Mouse (Mus musculus) Patski (cell line): ENCODE results near the gene Cdk5rap3. TPM values are rescaled to one million over a fixed set of nuclear protein-coding genes. Genes with fewer than 3 reads are reported as not detected.
A peak's percentile ranks its signal among the peaks of the same experiment; 100 is the strongest.

Source experiments
- ATAC-seq: fragments of 100-300 bp; one replicate; pipeline ENCODE4 v1.8.0; 2021
- CTCF ChIA-PET: fragments of 350-600 bp; sonication (Branson Sonifier 250); formaldehyde crosslinking; loops from one replicate; lab custom pipeline; 2022; ENCODE audit warnings: inconsistent platforms; lab: Charles Lee
- POLR2A ChIA-PET: fragments of 350-600 bp; sonication (Branson Sonifier 250); formaldehyde crosslinking; loops from one replicate; lab custom pipeline; 2022; ENCODE audit warnings: antibody characterized with exemption, inconsistent platforms; lab: Charles Lee
- DNase-seq: peaks from one replicate; pipeline ENCODE4 v3.0.0-alpha.2; 2011; ENCODE audit warnings: low read depth, low spot score
- H3K27me3 ChIP-seq: fragments of 371-371 bp; one replicate; pipeline ENCODE4 v1.5.1; 2021
- CTCF ChIP-seq: fragments of 100-300 bp; IDR thresholded peaks from one replicate; pipeline ENCODE4 v1.5.1; 2021
- in situ Hi-C: fragments of 300-500 bp; cut with MboI; formaldehyde crosslinking; loops from 3 replicates; pipeline ENCODE4 v1.11.1; 2018; ENCODE audit warnings: low pct_unique_long_range_greater_than_20kb, mixed read lengths
- polyA plus RNA-seq: library from polyadenylated mRNA; unstranded; gene quantifications from one replicate; pipeline ENCODE4 v1.2.3, GENCODE M21; 2021

Cdk5rap3 gene
- polyA plus RNA-seq, 1 experiment from 2014 or later: 95.8 TPM

DNA sequence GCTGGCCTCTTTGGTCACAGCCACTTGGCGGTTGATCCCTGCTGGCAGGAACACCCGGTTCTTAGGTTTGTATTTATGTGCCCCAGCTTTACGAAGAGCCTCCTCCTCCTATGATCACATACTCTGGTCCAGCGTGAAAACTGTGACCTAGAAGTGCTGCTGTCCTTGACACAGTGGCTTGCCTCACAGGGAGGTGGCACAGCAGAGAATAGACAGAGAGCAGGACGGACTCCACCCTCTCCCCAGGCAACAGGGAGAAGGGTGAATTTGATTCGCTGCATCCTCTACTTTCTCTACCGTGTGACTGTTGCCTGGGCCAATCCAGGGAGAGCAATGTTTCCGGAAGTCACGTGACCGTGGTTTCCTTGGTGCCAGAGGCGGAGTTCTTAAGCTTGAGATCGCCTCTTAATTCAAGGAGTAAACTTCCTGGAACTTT lies 18.6 kb upstream of the Cdk5rap3 start:
- no peak for TF ChIP-seq CTCF
- DNase-seq (no peak), ATAC-seq (no peak)
- CTCF ChIA-PET: interaction anchor here (0.8 to 1.1 kb wide), 2 partner anchors 18 to 29 kb away, joined by 3 read pairs; no protein-coding TSS in a partner anchor
- H3K27me3 ChIP-seq: no peaks in the 10 kb centered on the region
- POLR2A ChIA-PET: interaction anchor here (0.7 to 1.0 kb wide), 2 partner anchors 15 to 643 kb away, joined by 4 to 5 read pairs; no protein-coding TSS in a partner anchor
- in situ Hi-C loops: no loop called here

DNA sequence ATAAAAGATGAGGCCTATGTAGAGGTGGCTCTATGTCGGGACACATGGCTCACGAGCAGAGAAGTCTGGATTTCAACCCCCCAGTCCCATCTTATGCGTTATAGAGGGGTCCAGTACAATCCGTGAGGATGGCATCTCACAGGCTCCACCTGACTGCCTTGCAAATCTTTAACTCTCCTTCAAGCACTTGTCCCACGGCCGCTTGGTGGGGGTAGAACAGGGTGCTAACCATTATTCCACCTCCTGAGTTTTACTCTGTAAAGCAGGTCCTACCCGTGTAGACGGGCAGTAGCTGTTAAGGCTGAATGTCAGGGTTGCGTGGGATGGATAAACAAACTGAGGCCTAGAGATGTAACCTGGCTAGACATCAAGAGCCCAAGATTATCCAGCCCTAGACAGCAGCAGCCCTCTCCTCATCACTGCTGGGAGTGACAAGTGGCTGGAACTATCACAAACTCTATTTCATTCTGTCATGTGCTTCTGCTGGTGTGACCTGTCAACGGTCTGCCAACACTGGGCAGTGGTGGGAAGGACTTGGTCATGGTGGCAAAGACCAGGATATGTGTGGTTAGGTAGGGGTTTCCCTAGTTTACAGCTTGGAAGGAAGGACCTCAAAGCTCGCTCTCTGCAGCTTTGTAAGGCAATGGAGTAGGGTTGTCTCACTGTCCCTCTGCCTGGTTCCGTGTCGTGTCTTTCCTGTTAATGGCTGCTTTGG lies 17.4 kb upstream of the Cdk5rap3 start:
- ATAC-seq (no peak), DNase-seq (no peak)
- in situ Hi-C loops: no loop called here
- no peak for TF ChIP-seq CTCF
- ChIA-PET CTCF (interaction anchor here (1.1 to 2.5 kb wide), 2 partner anchors 14 to 16 kb away, joined by 3 to 13 read pairs; no protein-coding TSS in a partner anchor), POLR2A (no interaction called here)
- H3K27me3 ChIP-seq: no peaks in the 10 kb centered on the region

DNA sequence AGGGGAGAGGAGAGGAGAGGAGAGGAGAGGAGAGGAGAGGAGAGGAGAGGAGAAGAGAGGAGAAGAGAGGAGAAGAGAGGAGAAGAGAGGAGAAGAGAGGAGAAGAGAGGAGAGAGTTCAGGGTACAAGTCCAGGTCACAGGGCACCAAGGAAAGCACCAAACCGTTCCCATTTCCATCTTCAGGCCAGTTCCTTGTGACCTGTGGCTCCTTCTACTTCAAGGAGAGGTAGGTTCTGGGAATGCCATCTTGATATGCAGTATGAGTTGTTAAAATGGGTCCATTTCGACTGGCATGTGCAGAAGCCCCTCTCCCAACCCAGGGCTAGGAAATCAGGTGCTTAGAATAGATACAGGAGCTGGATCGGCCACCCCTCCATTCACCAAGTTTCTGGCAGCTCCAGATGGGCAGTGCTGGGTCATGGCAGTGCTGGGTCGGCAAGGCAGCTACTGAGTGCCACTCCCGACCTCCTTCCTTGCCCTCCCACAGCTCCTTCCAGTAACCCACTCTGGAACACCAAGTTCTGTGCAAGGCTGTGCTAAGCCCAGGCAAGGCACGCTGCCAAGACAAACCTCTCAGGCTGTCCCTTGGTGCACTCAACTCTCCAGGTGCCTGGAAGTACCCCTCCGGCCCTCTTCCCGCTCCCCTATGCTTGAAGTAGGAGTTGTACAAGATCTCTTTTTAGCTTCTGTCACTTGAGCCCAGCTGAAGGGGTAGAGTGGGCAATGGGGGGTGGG lies 15.2 kb upstream of the Cdk5rap3 start:
- ChIA-PET POLR2A (interaction anchor here (0.7 kb wide), 1 partner anchor 11 kb away, joined by 3 read pairs; no protein-coding TSS in a partner anchor), CTCF (interaction anchor here (0.6 to 2.5 kb wide), 2 partner anchors 12 to 99 kb away, joined by 3 to 13 read pairs; no protein-coding TSS in a partner anchor)
- no peaks in the 10 kb centered on the region for H3K27me3 ChIP-seq
- ATAC-seq (no peak), DNase-seq (no peak)
- TF ChIP-seq CTCF: no peak
- in situ Hi-C loops: no loop called here

GRCm38 (mm10) chr11:96929766-96930331 lies 13.6 kb upstream of the Cdk5rap3 start:
- no peak for TF ChIP-seq CTCF
- in situ Hi-C loops: loop anchor here (5.0 kb wide), 1 partner anchor 97 kb away; the partner anchor contains the start of gene Scrn2
- CTCF ChIA-PET: interaction anchor here (1.1 to 2.0 kb wide), 3 partner anchors 9 to 49 kb away, joined by 3 to 6 read pairs (median 3); no protein-coding TSS in a partner anchor
- POLR2A ChIA-PET: interaction anchor here (1.6 kb wide), 1 partner anchor 11 kb away, joined by 4 read pairs; no protein-coding TSS in a partner anchor
- no peak for DNase-seq
- peak; percentile 33 for ATAC-seq
- no peaks in the 10 kb centered on the region for H3K27me3 ChIP-seq

DNA sequence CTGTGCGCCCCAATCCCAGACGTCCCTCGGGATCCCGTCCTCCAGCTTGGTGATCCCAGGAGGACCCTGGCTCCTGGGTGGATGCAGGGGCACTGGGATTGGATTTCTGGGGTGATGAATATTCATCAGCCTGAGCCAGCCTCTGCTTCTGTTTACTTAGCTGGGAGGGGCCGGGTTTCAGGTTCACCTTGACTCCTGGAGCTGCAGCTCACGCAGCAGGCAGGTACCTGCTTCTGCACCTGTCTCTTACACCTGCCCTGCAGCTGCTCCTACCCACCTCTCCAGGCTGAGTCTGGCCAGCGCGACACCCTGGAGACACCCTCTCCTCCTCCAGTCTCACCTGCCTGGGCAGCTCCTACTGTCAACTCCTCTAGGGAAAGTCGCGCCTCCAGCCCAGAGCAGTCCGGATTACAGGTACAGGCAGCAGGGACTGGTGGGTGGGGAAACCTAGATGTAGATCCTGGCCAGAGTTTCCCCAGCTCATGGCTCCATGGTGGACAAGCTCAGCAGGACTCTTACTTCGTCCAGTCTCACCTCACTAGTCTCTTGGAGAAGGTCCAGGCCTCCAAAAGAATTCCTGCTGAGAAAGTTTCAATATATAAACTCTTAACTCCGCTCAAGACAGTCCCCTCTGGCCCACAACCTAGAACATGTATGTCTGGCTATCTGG lies 12.9 kb upstream of the Cdk5rap3 start:
- ChIA-PET CTCF (interaction anchor here (0.8 to 2.0 kb wide), 7 partner anchors 9 to 92 kb away, joined by 3 to 6 read pairs (median 3); no protein-coding TSS in a partner anchor), POLR2A (interaction anchor here (0.7 to 1.6 kb wide), 2 partner anchors 11 to 68 kb away, joined by 3 to 4 read pairs; no protein-coding TSS in a partner anchor)
- no peak for TF ChIP-seq CTCF
- in situ Hi-C loops: loop anchor here (5.0 kb wide), 1 partner anchor 98 kb away; the partner anchor contains the start of gene Scrn2
- no peaks in the 10 kb centered on the region for H3K27me3 ChIP-seq
- DNase-seq: no peak
- peak; percentile 58 for ATAC-seq

GRCm38 (mm10) chr11:96928691-96929090 lies 12.4 kb upstream of the Cdk5rap3 start:
- no peaks in the 10 kb centered on the region for H3K27me3 ChIP-seq
- ChIA-PET CTCF (interaction anchor here (0.8 to 2.0 kb wide), 5 partner anchors 8 to 93 kb away, joined by 3 to 6 read pairs (median 3); no protein-coding TSS in a partner anchor), POLR2A (interaction anchor here (0.7 kb wide), 1 partner anchor 69 kb away, joined by 3 read pairs; no protein-coding TSS in a partner anchor)
- ATAC-seq (no peak), DNase-seq (no peak)
- in situ Hi-C loops: loop anchor here (5.0 kb wide), 1 partner anchor 99 kb away; the partner anchor contains the start of gene Scrn2
- no peak for TF ChIP-seq CTCF

DNA sequence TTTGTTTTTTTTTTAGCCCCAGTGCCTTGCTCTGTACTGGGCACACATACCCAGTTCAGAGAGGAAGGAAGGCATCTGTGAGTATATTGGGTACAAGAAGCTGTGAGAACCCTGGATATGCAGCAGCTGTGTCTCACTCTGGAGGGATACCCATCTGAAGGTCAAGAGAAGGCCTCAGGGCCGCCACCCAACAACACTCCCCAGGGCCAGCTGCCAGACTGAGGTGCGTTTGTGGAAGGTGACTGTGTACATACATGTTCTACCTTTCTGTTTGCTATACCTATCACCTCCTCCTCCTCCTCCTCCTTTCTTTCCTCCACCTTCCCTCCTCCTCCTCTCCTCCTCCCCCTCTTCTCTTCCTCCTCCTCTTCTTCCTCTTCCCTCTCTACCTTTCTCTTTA lies 11.8 kb upstream of the Cdk5rap3 start, which contains the start of gene Prr15l:
Prr15l (plus strand) TSS at position 17 of the 400 bp plus-strand sequence.
- no peak for DNase-seq
- TF ChIP-seq CTCF: no peak
- ChIA-PET POLR2A (interaction anchor here (1.2 kb wide), 1 partner anchor 32 kb away, joined by 3 read pairs; no protein-coding TSS in a partner anchor), CTCF (interaction anchor here (1.6 to 2.0 kb wide), 2 partner anchors 9 to 64 kb away, joined by 3 to 6 read pairs; no protein-coding TSS in a partner anchor)
- H3K27me3 ChIP-seq: no peaks in the 10 kb centered on the region
- no peak for ATAC-seq
- in situ Hi-C loops: loop anchor here (5.0 kb wide), 1 partner anchor 99 kb away; the partner anchor contains the start of gene Scrn2

DNA sequence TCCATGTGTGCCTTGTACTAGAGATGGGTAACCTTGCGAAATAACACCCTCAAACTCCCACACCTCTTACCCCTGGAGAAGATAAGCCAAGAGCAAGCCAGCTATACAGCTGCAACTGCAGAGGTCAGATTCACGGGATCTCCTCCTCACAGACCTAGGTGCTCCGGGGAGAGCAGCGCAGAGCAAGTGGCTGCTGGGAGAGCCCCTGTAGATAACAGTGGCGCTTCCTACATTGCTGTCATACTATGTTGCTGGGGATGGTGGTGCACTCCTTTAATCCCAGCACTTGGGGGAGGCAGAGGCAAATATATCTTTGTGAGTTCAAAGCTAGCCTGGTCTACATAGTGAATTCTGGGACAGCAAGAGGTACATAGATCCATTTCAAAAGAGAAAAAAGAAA lies 10.3 kb upstream of the Cdk5rap3 start:
- ChIA-PET POLR2A (no interaction called here), CTCF (interaction anchor here (1.5 to 1.6 kb wide), 2 partner anchors 11 to 37 kb away, joined by 4 to 6 read pairs; no protein-coding TSS in a partner anchor)
- no peak for TF ChIP-seq CTCF
- DNase-seq: no peak
- no peaks in the 10 kb centered on the region for H3K27me3 ChIP-seq
- in situ Hi-C loops: loop anchor here (5.0 kb wide), 1 partner anchor 101 kb away; the partner anchor contains the start of gene Scrn2
- no peak for ATAC-seq
